Mouse (Mus musculus): ENCODE measurements around the gene Gosr2. TPM values are rescaled to one million over a fixed set of nuclear protein-coding genes. Genes with fewer than 3 reads are reported as not detected.
A peak's percentile ranks its signal among the peaks of the same experiment; 100 is the strongest.

Gene Gosr2
- total and polyA plus RNA-seq, 3 experiments, result 93.7 to 108 (median 107) TPM

DNA sequence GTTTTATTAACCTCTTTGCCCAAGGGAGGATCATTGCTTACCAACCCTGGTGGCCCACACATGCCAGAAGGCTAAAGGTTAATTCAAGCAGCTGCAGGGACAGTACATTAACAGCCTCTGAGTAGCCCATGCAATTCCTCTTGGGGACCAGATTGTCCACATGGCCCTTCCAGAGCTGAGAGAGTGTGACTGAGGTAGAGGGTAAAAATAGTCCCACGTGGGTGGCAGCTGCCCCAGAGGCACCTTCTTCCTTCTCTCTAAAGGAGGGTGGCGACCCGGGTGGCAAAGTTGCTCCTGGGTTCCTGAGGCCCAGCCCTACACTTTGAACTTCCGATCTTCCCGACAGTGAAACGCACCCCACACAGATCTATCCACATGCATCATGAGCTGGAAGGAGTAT, 51.4 kb downstream of the Gosr2 start:
- 0 out of 2 replicates have a peak overlapping the region, but pooled peaks have one; percentile 0 for H3K4me2 ChIP-seq (ENCODE audit: insufficient read depth, low read depth, poor library complexity, severe bottlenecking)
- H3K9ac ChIP-seq (ENCODE audit: insufficient read depth, low read depth), result no peak overlapping the region
- peaks cover 7% of the 10 kb centered on the region for H3K9me3 ChIP-seq (replicated peaks; ENCODE audit: low read length)
- H3K36me3 ChIP-seq (replicated peaks in 1 of 2; ENCODE audit: control insufficient read depth in 1 of 2, insufficient read depth in 1 of 2, low read length in 1 of 2), result no peaks in the 10 kb centered on the region
- TF ChIP-seq PAX5 (IDR thresholded peaks at IDR 0.05; ENCODE audit: low read length) (no peak), BHLHE40 (IDR thresholded peaks at IDR 0.05; ENCODE audit: low read depth, low read length) (0 out of 2 replicates have a peak, but pooled peaks have one; percentile 11)
- no peak for DNase-seq (ENCODE audit: extremely low read depth)
- H3K27ac ChIP-seq (ENCODE audit: insufficient read depth, low read depth), result no peak overlapping the region
- peaks cover 83% of the 10 kb centered on the region for H3K27me3 ChIP-seq (replicated peaks)
- no peak overlapping the region for H3K4me3 ChIP-seq (replicated peaks in 1 of 3; ENCODE audit: low read depth in 2 of 3, low read length in 2 of 3, poor library complexity in 1 of 3)
- H3K79me2 ChIP-seq (replicated peaks; ENCODE audit: control insufficient read depth, extremely low read depth, insufficient read depth, poor library complexity, severe bottlenecking), result no peaks in the 10 kb centered on the region
- dilution Hi-C loops (cut with MboI; ENCODE audit: extremely low pct_ligation_motif_present, extremely low pct_unique_long_range_greater_than_20kb, low sequenced_read_pairs) (no loop called here), in situ Hi-C loops (cut with MboI; ENCODE audit: low pct_ligation_motif_present, low pct_unique_long_range_greater_than_20kb, low sequenced_read_pairs) (loop anchor here (10.0 kb wide), 1 partner anchor 108 kb away; no protein-coding TSS in a partner anchor)
- H3K4me1 ChIP-seq (ENCODE audit: control insufficient read depth in 1 of 2, insufficient read depth in 2 of 2), result peaks cover 6 to 14% of the 10 kb centered on the region in 2 experiments; a peak in 3 of 4 replicates

DNA sequence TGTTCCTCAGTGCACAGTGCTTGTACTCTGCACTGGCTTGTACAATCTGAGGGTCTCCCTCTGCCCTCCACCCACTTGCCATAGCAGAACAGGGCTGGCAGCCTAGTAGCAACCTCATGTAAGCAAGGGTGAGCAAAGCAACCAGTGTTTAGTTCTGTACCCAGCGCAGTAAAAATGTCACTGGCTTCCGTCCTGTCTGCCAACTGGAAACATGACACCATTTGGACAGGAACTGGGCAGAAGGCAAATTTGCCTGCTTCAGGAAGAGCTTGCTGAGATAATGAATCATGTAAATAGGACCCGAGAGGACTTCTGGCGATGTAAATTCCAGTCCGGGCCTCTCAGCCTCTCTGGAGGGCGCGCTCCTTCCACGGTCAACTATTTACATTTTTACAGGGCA, 52.0 kb downstream of the Gosr2 start:
- H3K9ac ChIP-seq (ENCODE audit: insufficient read depth, low read depth), result no peak overlapping the region
- dilution Hi-C loops (cut with MboI; ENCODE audit: extremely low pct_ligation_motif_present, extremely low pct_unique_long_range_greater_than_20kb, low sequenced_read_pairs), result no loop called here

DNA sequence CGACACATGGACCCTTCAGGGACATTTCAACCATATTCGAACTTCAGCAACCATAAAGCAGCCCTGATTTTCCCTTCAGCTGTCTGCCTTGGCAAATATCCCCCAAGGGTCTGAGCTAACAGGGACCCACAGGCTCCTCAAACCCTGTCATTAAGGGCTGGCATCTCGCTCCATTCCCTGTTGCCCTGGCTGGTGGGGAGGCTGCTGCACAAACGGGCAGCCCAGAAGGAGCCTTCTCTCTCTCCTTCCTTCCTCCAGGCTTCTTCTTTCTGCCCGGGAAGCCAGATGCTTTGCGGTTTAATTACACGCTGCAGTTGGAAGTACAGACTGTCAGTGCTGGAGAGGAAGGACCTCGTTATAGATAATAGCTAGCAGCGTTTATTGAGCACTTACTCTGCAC, 54.5 kb downstream of the Gosr2 start:
- peaks cover 85% of the 10 kb centered on the region for H3K27me3 ChIP-seq (replicated peaks)
- no peak overlapping the region for H3K4me3 ChIP-seq (replicated peaks in 1 of 3; ENCODE audit: low read depth in 2 of 3, low read length in 2 of 3, poor library complexity in 1 of 3)
- H3K4me2 ChIP-seq (ENCODE audit: insufficient read depth, low read depth, poor library complexity, severe bottlenecking), result no peak overlapping the region
- in situ Hi-C loops (cut with MboI; ENCODE audit: low pct_ligation_motif_present, low pct_unique_long_range_greater_than_20kb, low sequenced_read_pairs), result loop anchor here (10.0 kb wide), 1 partner anchor 112 kb away; no protein-coding TSS in a partner anchor
- H3K27ac ChIP-seq (ENCODE audit: insufficient read depth, low read depth), result no peak overlapping the region
- H3K9ac ChIP-seq (ENCODE audit: insufficient read depth, low read depth), result no peak overlapping the region
- dilution Hi-C loops (cut with MboI; ENCODE audit: extremely low pct_ligation_motif_present, extremely low pct_unique_long_range_greater_than_20kb, low sequenced_read_pairs), result no loop called here
- H3K79me2 ChIP-seq (replicated peaks; ENCODE audit: control insufficient read depth, extremely low read depth, insufficient read depth, poor library complexity, severe bottlenecking), result no peaks in the 10 kb centered on the region
- DNase-seq (ENCODE audit: extremely low read depth), result no peak
- peaks cover 4% of the 10 kb centered on the region for H3K9me3 ChIP-seq (replicated peaks; ENCODE audit: low read length)
- H3K4me1 ChIP-seq (ENCODE audit: control insufficient read depth in 1 of 2, insufficient read depth in 2 of 2), result peaks cover 6 to 14% of the 10 kb centered on the region in 2 experiments; a peak in 3 of 4 replicates
- TF ChIP-seq MAX (IDR thresholded peaks at IDR 0.05; ENCODE audit: low read length) (no peak), KAT2A (IDR thresholded peaks at IDR 0.05; ENCODE audit: insufficient replicate concordance, low read length) (no peak), JUN (IDR thresholded peaks at IDR 0.05; ENCODE audit: insufficient read depth, low read depth, low read length) (no peak), POLR2AphosphoS2 (IDR thresholded peaks at IDR 0.05; ENCODE audit: low read depth, low read length) (no peak), E2F4 (IDR thresholded peaks at IDR 0.05; ENCODE audit: insufficient replicate concordance, low read depth, low read length) (no peak), ZKSCAN1 (IDR thresholded peaks at IDR 0.05; ENCODE audit: borderline replicate concordance, low read depth, low read length) (no peak), TCF12 (IDR thresholded peaks at IDR 0.05; ENCODE audit: low read depth, low read length) (no peak), USF1 (IDR thresholded peaks at IDR 0.05; ENCODE audit: low read depth, low read length) (no peak), PAX5 (IDR thresholded peaks at IDR 0.05; ENCODE audit: low read length) (no peak)
- H3K36me3 ChIP-seq (replicated peaks in 1 of 2; ENCODE audit: control insufficient read depth in 1 of 2, insufficient read depth in 1 of 2, low read length in 1 of 2), result no peaks in the 10 kb centered on the region

More for the DNA sequence above, 52.0 kb downstream of the Gosr2 start:
- in situ Hi-C loops (cut with MboI; ENCODE audit: low pct_ligation_motif_present, low pct_unique_long_range_greater_than_20kb, low sequenced_read_pairs), result loop anchor here (10.0 kb wide), 1 partner anchor 109 kb away; no protein-coding TSS in a partner anchor
- TF ChIP-seq MEF2A (IDR thresholded peaks at IDR 0.05; ENCODE audit: borderline replicate concordance, low read depth, low read length) (no peak), POLR2A (IDR thresholded peaks at IDR 0.05; ENCODE audit: low read depth, low read length) (0 out of 2 replicates have a peak, but pooled peaks have one; percentile 2)
- H3K9me3 ChIP-seq (replicated peaks; ENCODE audit: low read length), result peaks cover 7% of the 10 kb centered on the region
- H3K4me2 ChIP-seq (ENCODE audit: insufficient read depth, low read depth, poor library complexity, severe bottlenecking), result no peak overlapping the region
- H3K4me3 ChIP-seq (replicated peaks in 1 of 3; ENCODE audit: low read depth in 2 of 3, low read length in 2 of 3, poor library complexity in 1 of 3), result no peak overlapping the region
- peaks cover 6 to 14% of the 10 kb centered on the region in 2 experiments; a peak in 3 of 4 replicates for H3K4me1 ChIP-seq (ENCODE audit: control insufficient read depth in 1 of 2, insufficient read depth in 2 of 2)
- H3K79me2 ChIP-seq (replicated peaks; ENCODE audit: control insufficient read depth, extremely low read depth, insufficient read depth, poor library complexity, severe bottlenecking), result no peaks in the 10 kb centered on the region
- no peak for DNase-seq (ENCODE audit: extremely low read depth)
- peaks cover 81% of the 10 kb centered on the region for H3K27me3 ChIP-seq (replicated peaks)
- H3K27ac ChIP-seq (ENCODE audit: insufficient read depth, low read depth), result no peak overlapping the region
- no peaks in the 10 kb centered on the region for H3K36me3 ChIP-seq (replicated peaks in 1 of 2; ENCODE audit: control insufficient read depth in 1 of 2, insufficient read depth in 1 of 2, low read length in 1 of 2)

Measured in CH12.LX (cell line).